Comparison of ENCODE assay signal across 15 mouse cellular contexts in the genomic region with DNA sequence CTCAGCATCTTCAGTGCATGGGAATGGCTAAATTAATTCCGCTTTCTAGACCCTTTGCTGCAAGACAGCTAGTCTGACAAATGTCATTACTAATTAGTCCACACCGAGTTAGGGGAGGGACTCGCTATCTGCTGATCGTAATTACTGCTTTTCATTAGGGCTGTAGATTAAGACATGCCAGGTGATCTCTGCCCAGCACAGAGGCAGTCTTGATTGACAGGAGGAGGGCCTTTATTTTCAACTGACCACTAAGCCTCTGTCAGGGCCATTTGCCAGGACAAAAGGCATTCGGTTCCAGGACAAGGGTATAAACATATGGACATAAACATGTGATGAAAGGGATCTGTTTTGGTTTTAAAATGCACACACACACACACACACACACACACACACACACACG.
A peak's percentile ranks its signal among the peaks of the same experiment; 100 is the strongest.
DNase-seq lines count a peak whose midpoint lies in the region; ATAC-seq lines count a peak whose summit lies in the region.
"Had no signal": no experiment of that assay in that cellular context is flagged by ENCODE, and none has a peak within 500 bp of the region (broad histone marks: within the 10 kb centered on the region; RNA-seq: fewer than 3 reads in every experiment).

No protein-coding gene starts in this region.

- H3K36me3 ChIP-seq in midbrain, embryonic 12.5 days, result no peaks in the 10 kb centered on the region
- no peaks in the 10 kb centered on the region for H3K36me3 ChIP-seq in midbrain, embryonic 16.5 days (ENCODE audit: control insufficient read depth, insufficient read depth, low read length)
- H3K36me3 ChIP-seq in forebrain, embryonic 14.5 days (ENCODE audit: control insufficient read depth, insufficient read depth, low read length), result no peaks in the 10 kb centered on the region
- H3K36me3 ChIP-seq in hindbrain, embryonic 13.5 days, result no peaks in the 10 kb centered on the region
- H3K36me3 ChIP-seq: intestine, embryonic 15.5 days had no signal

- H3K4me2 ChIP-seq in midbrain, embryonic 12.5 days (replicated peaks), result no peak overlapping the region
- H3K4me2 ChIP-seq in midbrain, embryonic 16.5 days (ENCODE audit: low read length), result no peak overlapping the region
- no peak overlapping the region for H3K4me2 ChIP-seq in forebrain, embryonic 14.5 days (ENCODE audit: low read length)
- H3K4me2 ChIP-seq in hindbrain, embryonic 13.5 days, result no peak overlapping the region
- H3K4me2 ChIP-seq: intestine, embryonic 15.5 days had no signal

- no peaks in the 10 kb centered on the region for H3K9me3 ChIP-seq in midbrain, embryonic 12.5 days
- no peaks in the 10 kb centered on the region for H3K9me3 ChIP-seq in midbrain, embryonic 16.5 days (replicated peaks; ENCODE audit: control insufficient read depth, low read length, poor library complexity, severe bottlenecking)
- H3K9me3 ChIP-seq in forebrain, embryonic 14.5 days (replicated peaks; ENCODE audit: control insufficient read depth, low read length), result no peaks in the 10 kb centered on the region
- H3K9me3 ChIP-seq in hindbrain, embryonic 13.5 days, result no peaks in the 10 kb centered on the region
- H3K9me3 ChIP-seq: intestine, embryonic 15.5 days had no signal

- WGBS in midbrain, embryonic 12.5 days, result 49% methylated on average over 6 of the region's 6 CpGs
- WGBS in midbrain, embryonic 16.5 days, result 26% methylated on average over 6 of the region's 6 CpGs
- 12% methylated on average over 6 of the region's 6 CpGs for WGBS in forebrain, embryonic 14.5 days
- WGBS in hindbrain, embryonic 13.5 days, result 31% methylated on average over 6 of the region's 6 CpGs

- H3K4me3 ChIP-seq in midbrain, embryonic 12.5 days, result no peak overlapping the region
- no peak overlapping the region for H3K4me3 ChIP-seq in midbrain, embryonic 16.5 days (ENCODE audit: low read depth, low read length)
- no peak overlapping the region for H3K4me3 ChIP-seq in forebrain, embryonic 14.5 days (ENCODE audit: low read depth, low read length)
- H3K4me3 ChIP-seq in hindbrain, embryonic 13.5 days, result no peak overlapping the region
- H3K4me3 ChIP-seq: intestine, embryonic 15.5 days had no signal

- no peaks in the 10 kb centered on the region for H3K27me3 ChIP-seq in midbrain, embryonic 12.5 days
- no peaks in the 10 kb centered on the region for H3K27me3 ChIP-seq in midbrain, embryonic 16.5 days (ENCODE audit: control insufficient read depth, insufficient read depth, low read depth, low read length)
- H3K27me3 ChIP-seq in forebrain, embryonic 14.5 days (replicated peaks; ENCODE audit: control insufficient read depth, insufficient read depth, low read length), result no peaks in the 10 kb centered on the region
- no peaks in the 10 kb centered on the region for H3K27me3 ChIP-seq in hindbrain, embryonic 13.5 days
- H3K27me3 ChIP-seq: intestine, embryonic 15.5 days had no signal

- DNase-seq in forebrain, embryonic 14.5 days (ENCODE audit: low spot score), result peak; percentile 48
- DNase-seq in retina, embryonic 14.5 days (ENCODE audit: low spot score), result peak; percentile 63
- no peak for DNase-seq in Muller cell, postnatal 12 days (ENCODE audit: inconsistent ontology term)
- DNase-seq in spleen, adult 18-20 months, result no peak
- DNase-seq: adrenal gland, postnatal 10 days; cerebellum, adult 9-11 months; gastrocnemius, postnatal 10 days; lung, postnatal 14 days; right cerebral cortex, postnatal 25 days had no signal

- ATAC-seq in midbrain, embryonic 12.5 days (ENCODE audit: low FRiP score, low read depth), result peak; percentile 68; the same call in 1 of the 2 replicates
- ATAC-seq in midbrain, embryonic 16.5 days, result no peak
- ATAC-seq in forebrain, embryonic 14.5 days, result peak; percentile 81
- peak; percentile 50; the same call in 1 of the 2 replicates for ATAC-seq in hindbrain, embryonic 13.5 days (ENCODE audit: low FRiP score)
- ATAC-seq: CD4-positive, CD25-positive, alpha-beta regulatory T cell, adult 4 months; intestine, embryonic 15.5 days had no signal

- no peak overlapping the region for H3K9ac ChIP-seq in midbrain, embryonic 12.5 days (replicated peaks)
- H3K9ac ChIP-seq in midbrain, embryonic 16.5 days (ENCODE audit: low read depth, low read length), result no peak overlapping the region
- no peak overlapping the region for H3K9ac ChIP-seq in forebrain, embryonic 14.5 days (ENCODE audit: low read length)
- no peak overlapping the region for H3K9ac ChIP-seq in hindbrain, embryonic 13.5 days
- H3K9ac ChIP-seq: intestine, embryonic 15.5 days; liver, embryonic 14.5 days had no signal

- H3K27ac ChIP-seq in midbrain, embryonic 12.5 days (replicated peaks), result peak overlapping the region; percentile 66; the same call in 1 of the 2 replicates
- H3K27ac ChIP-seq in midbrain, embryonic 16.5 days (ENCODE audit: low read length), result no peak overlapping the region
- H3K27ac ChIP-seq in forebrain, embryonic 14.5 days (ENCODE audit: low read depth, low read length), result peak overlapping the region; percentile 55; the same call in 1 of the 2 replicates
- peak overlapping the region; percentile 86 for H3K27ac ChIP-seq in hindbrain, embryonic 13.5 days
- H3K27ac ChIP-seq: intestine, embryonic 15.5 days; liver, embryonic 14.5 days had no signal

- peaks cover 20% of the 10 kb centered on the region for H3K4me1 ChIP-seq in midbrain, embryonic 12.5 days
- peaks cover 16% of the 10 kb centered on the region for H3K4me1 ChIP-seq in midbrain, embryonic 16.5 days (ENCODE audit: control insufficient read depth, insufficient read depth, low read length)
- peaks cover 16% of the 10 kb centered on the region for H3K4me1 ChIP-seq in forebrain, embryonic 14.5 days (ENCODE audit: control insufficient read depth, insufficient read depth, low read length)
- peaks cover 35% of the 10 kb centered on the region for H3K4me1 ChIP-seq in hindbrain, embryonic 13.5 days (replicated peaks)
- H3K4me1 ChIP-seq: intestine, embryonic 15.5 days had no signal

Comparison
In these comparisons a context has a peak if more than half of its experiments do, and no peak if none do; other contexts are left out.
1. DNase-seq: peak in forebrain, embryonic 14.5 days (single experiment) and retina, embryonic 14.5 days (single experiment); none in Muller cell, postnatal 12 days (single experiment) and spleen, adult 18-20 months (0 of 2).